Mouse (Mus musculus) neural tube, embryonic 12.5 days (tissue): ENCODE data around the gene Gm10320. TPM values are rescaled to one million over a fixed set of nuclear protein-coding genes. Genes with fewer than 3 reads are reported as not detected.

Experiments
- ATAC-seq: fragments of 200-750 bp; cut with Nextera tagmentation; 2 replicates; pipeline ENCODE4 v1.8.0; 2017; ENCODE audit warnings: low read depth, mild to moderate bottlenecking, moderate TSS enrichment, moderate library complexity; ENCODE audit not compliant: low FRiP score
- H3K27ac ChIP-seq: fragments of 300-500 bp; sonication (generic); 2 replicates; pipeline ENCODE4 v1.5.1; 2016
- H3K27me3 ChIP-seq: fragments of 300-500 bp; sonication (generic); replicated peaks from 2 replicates; pipeline ENCODE4 v1.6.1; 2016; ENCODE audit warnings: mild to moderate bottlenecking
- H3K36me3 ChIP-seq: fragments of 300-500 bp; sonication (generic); 2 replicates; pipeline ENCODE4 v1.6.1; 2016; ENCODE audit warnings: mild to moderate bottlenecking
- H3K4me1 ChIP-seq: fragments of 300-500 bp; sonication (generic); 2 replicates; pipeline ENCODE4 v1.6.1; 2016
- H3K4me2 ChIP-seq: fragments of 300-500 bp; sonication (generic); replicated peaks from 2 replicates; pipeline ENCODE4 v1.6.1; 2016; ENCODE audit warnings: mild to moderate bottlenecking
- H3K4me3 ChIP-seq: fragments of 300-500 bp; sonication (generic); 2 replicates; pipeline ENCODE4 v1.5.1; 2016
- H3K9ac ChIP-seq: fragments of 300-500 bp; sonication (generic); 2 replicates; pipeline ENCODE4 v1.6.1; 2016; ENCODE audit warnings: mild to moderate bottlenecking
- H3K9me3 ChIP-seq: fragments of 300-500 bp; sonication (generic); 2 replicates; pipeline ENCODE4 v1.6.1; 2016; ENCODE audit warnings: mild to moderate bottlenecking
- WGBS: fragments of 180-500 bp; shearing (Covaris S2); methylation state at CpG from one replicate; pipeline ENCODE4 v1.1.7; 2016; 5-methylcytosine and 5-hydroxymethylcytosine counted together
- polyA plus RNA-seq: library from polyadenylated mRNA; unstranded; fragments of >200 nt; fragmentation: Nextera tagmentation; extraction: Ambion mirVana; gene quantifications from 2 replicates; pipeline ENCODE4 v1.2.1, GENCODE M21; 2016

Gm10320 gene
- polyA plus RNA-seq, 1 experiment from 2014 or later, result 1.0 TPM

GRCm38 (mm10) chr13:98477991-98478390, 13.8 kb downstream of the Gm10320 start:
- Histone ChIP-seq H3K9me3 (no peaks in the 10 kb centered on the region), H3K36me3 (no peaks in the 10 kb centered on the region), H3K27me3 (no peaks in the 10 kb centered on the region), H3K4me3 (no peak overlapping the region), H3K27ac (no peak overlapping the region), H3K9ac (no peak overlapping the region), H3K4me2 (no peak overlapping the region), H3K4me1 (0 out of 2 replicates have a peak, but pooled peaks cover 7% of the 10 kb centered on the region)
- no peak for ATAC-seq
- WGBS, result 76% methylated on average over 3 of the region's 3 CpGs

GRCm38 (mm10) chr13:98476839-98477495, 14.8 kb downstream of the Gm10320 start:
- H3K9ac ChIP-seq, result no peak overlapping the region
- H3K9me3 ChIP-seq, result no peaks in the 10 kb centered on the region
- H3K4me1 ChIP-seq, result 0 out of 2 replicates have a peak, but pooled peaks cover 7% of the 10 kb centered on the region
- H3K36me3 ChIP-seq, result no peaks in the 10 kb centered on the region
- ATAC-seq, result no peak
- H3K4me2 ChIP-seq, result no peak overlapping the region
- no peaks in the 10 kb centered on the region for H3K27me3 ChIP-seq
- H3K27ac ChIP-seq, result no peak overlapping the region
- 68% methylated on average over 4 of the region's 4 CpGs for WGBS
- no peak overlapping the region for H3K4me3 ChIP-seq

GRCm38 (mm10) chr13:98476175-98476838, 15.5 kb downstream of the Gm10320 start:
- no peak overlapping the region for H3K27ac ChIP-seq
- ATAC-seq, result no peak
- no peak overlapping the region for H3K4me3 ChIP-seq
- WGBS, result 53% methylated on average over 14 of the region's 14 CpGs
- 0 out of 2 replicates have a peak, but pooled peaks cover 7% of the 10 kb centered on the region for H3K4me1 ChIP-seq
- H3K4me2 ChIP-seq, result no peak overlapping the region
- H3K27me3 ChIP-seq, result no peaks in the 10 kb centered on the region
- H3K9me3 ChIP-seq, result no peaks in the 10 kb centered on the region
- H3K36me3 ChIP-seq, result no peaks in the 10 kb centered on the region
- no peak overlapping the region for H3K9ac ChIP-seq

- no peaks in the 10 kb centered on the region for H3K36me3 ChIP-seq
- no peak for ATAC-seq
- 64% methylated on average over 8 of the region's 8 CpGs for WGBS
- H3K9ac ChIP-seq, result no peak overlapping the region
- H3K4me1 ChIP-seq, result 0 out of 2 replicates have a peak, but pooled peaks cover 7% of the 10 kb centered on the region
- no peak overlapping the region for H3K27ac ChIP-seq
- H3K4me2 ChIP-seq, result no peak overlapping the region
- H3K9me3 ChIP-seq, result no peaks in the 10 kb centered on the region
- no peak overlapping the region for H3K4me3 ChIP-seq
- H3K27me3 ChIP-seq, result no peaks in the 10 kb centered on the region
Measured at GRCm38 (mm10) chr13:98475681-98476080, 16.1 kb downstream of the Gm10320 start.

GRCm38 (mm10) chr13:98473034-98473433, 18.8 kb downstream of the Gm10320 start:
- Histone ChIP-seq H3K9me3 (no peaks in the 10 kb centered on the region), H3K9ac (no peak overlapping the region), H3K27ac (no peak overlapping the region), H3K27me3 (no peaks in the 10 kb centered on the region), H3K36me3 (no peaks in the 10 kb centered on the region), H3K4me1 (0 out of 2 replicates have a peak, but pooled peaks cover 7% of the 10 kb centered on the region), H3K4me3 (no peak overlapping the region), H3K4me2 (no peak overlapping the region)
- no peak for ATAC-seq
- 89% methylated on average over 4 of the region's 4 CpGs for WGBS

GRCm38 (mm10) chr13:98471756-98472155, 20.0 kb downstream of the Gm10320 start:
- H3K4me2 ChIP-seq, result no peak overlapping the region
- H3K9ac ChIP-seq, result no peak overlapping the region
- H3K36me3 ChIP-seq, result no peaks in the 10 kb centered on the region
- H3K4me3 ChIP-seq, result no peak overlapping the region
- no peaks in the 10 kb centered on the region for H3K9me3 ChIP-seq
- 76% methylated on average over 6 of the region's 6 CpGs for WGBS
- no peak for ATAC-seq
- no peak overlapping the region for H3K27ac ChIP-seq
- no peaks in the 10 kb centered on the region for H3K27me3 ChIP-seq
- H3K4me1 ChIP-seq, result 0 out of 2 replicates have a peak, but pooled peaks cover 7% of the 10 kb centered on the region

GRCm38 (mm10) chr13:98470321-98470720, 21.5 kb downstream of the Gm10320 start:
- 80% methylated on average over 12 of the region's 12 CpGs for WGBS
- H3K4me2 ChIP-seq, result no peak overlapping the region
- H3K4me1 ChIP-seq, result no peaks in the 10 kb centered on the region
- no peak for ATAC-seq
- no peak overlapping the region for H3K9ac ChIP-seq
- no peaks in the 10 kb centered on the region for H3K27me3 ChIP-seq
- no peaks in the 10 kb centered on the region for H3K36me3 ChIP-seq
- no peaks in the 10 kb centered on the region for H3K9me3 ChIP-seq
- no peak overlapping the region for H3K27ac ChIP-seq
- no peak overlapping the region for H3K4me3 ChIP-seq

GRCm38 (mm10) chr13:98469916-98470315, 21.9 kb downstream of the Gm10320 start:
- H3K36me3 ChIP-seq, result no peaks in the 10 kb centered on the region
- no peak for ATAC-seq
- H3K4me3 ChIP-seq, result no peak overlapping the region
- 81% methylated on average over 4 of the region's 4 CpGs for WGBS
- no peak overlapping the region for H3K27ac ChIP-seq
- no peak overlapping the region for H3K9ac ChIP-seq
- no peak overlapping the region for H3K4me2 ChIP-seq
- H3K27me3 ChIP-seq, result no peaks in the 10 kb centered on the region
- H3K4me1 ChIP-seq, result no peaks in the 10 kb centered on the region
- no peaks in the 10 kb centered on the region for H3K9me3 ChIP-seq

- Histone ChIP-seq H3K9ac (no peak overlapping the region), H3K4me1 (no peaks in the 10 kb centered on the region), H3K9me3 (0 out of 2 replicates have a peak, but pooled peaks cover 3% of the 10 kb centered on the region), H3K27me3 (no peaks in the 10 kb centered on the region), H3K36me3 (no peaks in the 10 kb centered on the region), H3K4me2 (no peak overlapping the region), H3K27ac (no peak overlapping the region), H3K4me3 (no peak overlapping the region)
- no peak for ATAC-seq
- WGBS, result 71% methylated on average over 4 of the region's 4 CpGs
Measured at GRCm38 (mm10) chr13:98461467-98461866, 30.3 kb downstream of the Gm10320 start.

- Histone ChIP-seq H3K27ac (no peak overlapping the region), H3K36me3 (no peaks in the 10 kb centered on the region), H3K9ac (no peak overlapping the region), H3K4me2 (no peak overlapping the region), H3K9me3 (peaks cover 12% of the 10 kb centered on the region; the same call in 1 of the 2 replicates), H3K4me1 (no peaks in the 10 kb centered on the region), H3K27me3 (no peaks in the 10 kb centered on the region), H3K4me3 (no peak overlapping the region)
- no peak for ATAC-seq
- WGBS, result 71% methylated on average over 2 of the region's 2 CpGs
Measured at GRCm38 (mm10) chr13:98456398-98456797, 35.4 kb downstream of the Gm10320 start.

- Histone ChIP-seq H3K27me3 (no peaks in the 10 kb centered on the region), H3K36me3 (no peaks in the 10 kb centered on the region), H3K9ac (no peak overlapping the region), H3K4me1 (no peaks in the 10 kb centered on the region), H3K4me3 (no peak overlapping the region), H3K27ac (no peak overlapping the region), H3K9me3 (peaks cover 19% of the 10 kb centered on the region; the same call in 1 of the 2 replicates), H3K4me2 (no peak overlapping the region)
- no peak for ATAC-seq
- WGBS, result 86% methylated on average over 10 of the region's 10 CpGs
Measured at GRCm38 (mm10) chr13:98455646-98456045, 36.2 kb downstream of the Gm10320 start.

GRCm38 (mm10) chr13:98454224-98454967, 37.4 kb downstream of the Gm10320 start:
- H3K9me3 ChIP-seq, result peaks cover 20% of the 10 kb centered on the region; the same call in 1 of the 2 replicates
- H3K27me3 ChIP-seq, result no peaks in the 10 kb centered on the region
- no peak overlapping the region for H3K4me3 ChIP-seq
- WGBS, result 78% methylated on average over 12 of the region's 12 CpGs
- no peak overlapping the region for H3K4me2 ChIP-seq
- H3K9ac ChIP-seq, result no peak overlapping the region
- no peaks in the 10 kb centered on the region for H3K4me1 ChIP-seq
- ATAC-seq, result no peak
- H3K36me3 ChIP-seq, result no peaks in the 10 kb centered on the region
- H3K27ac ChIP-seq, result no peak overlapping the region
